Mouse (Mus musculus) limb, embryonic 11.5 days (tissue): ENCODE measurements around the gene Ankrd36. TPM values are rescaled to one million over a fixed set of nuclear protein-coding genes. Genes with fewer than 3 reads are reported as not detected.

ENCODE experiments used
- ATAC-seq: fragments of 200-750 bp; cut with Nextera tagmentation; 2 replicates; pipeline ENCODE4 v1.8.0; 2017; ENCODE audit warnings: low read depth; ENCODE audit not compliant: insufficient number of reproducible peaks, low FRiP score, low TSS enrichment
- DNase-seq: peaks from one replicate; pipeline ENCODE4 v3.0.0-alpha.2; 2015; ENCODE audit warnings: low spot score
- H3K27ac ChIP-seq: fragments of 300-500 bp; sonication (generic); replicated peaks from 2 replicates; pipeline ENCODE4 v1.5.1; 2014; ENCODE audit warnings: low read depth, mild to moderate bottlenecking, low read length
- H3K27me3 ChIP-seq: fragments of 300-500 bp; sonication (generic); 2 replicates; pipeline ENCODE4 v1.6.1; 2014; ENCODE audit warnings: mild to moderate bottlenecking, low read length, mixed read lengths; ENCODE audit not compliant: control insufficient read depth, insufficient read depth
- H3K36me3 ChIP-seq: fragments of 300-500 bp; sonication (generic); 2 replicates; pipeline ENCODE4 v1.6.1; 2014; ENCODE audit warnings: mild to moderate bottlenecking, low read length, moderate library complexity, mixed read lengths; ENCODE audit not compliant: control insufficient read depth, insufficient read depth
- H3K4me1 ChIP-seq: fragments of 300-500 bp; sonication (generic); 2 replicates; pipeline ENCODE4 v1.6.1; 2014; ENCODE audit warnings: low read length, mixed read lengths; ENCODE audit not compliant: control insufficient read depth, insufficient read depth
- H3K4me2 ChIP-seq: fragments of 300-500 bp; sonication (generic); 2 replicates; pipeline ENCODE4 v1.6.1; 2014; ENCODE audit warnings: low read depth, mild to moderate bottlenecking, moderate library complexity; ENCODE audit not compliant: severe bottlenecking
- H3K4me3 ChIP-seq: fragments of 300-500 bp; sonication (generic); 2 replicates; pipeline ENCODE4 v1.5.1; 2014; ENCODE audit warnings: low read depth, low read length
- H3K9ac ChIP-seq: fragments of 300-500 bp; sonication (generic); 2 replicates; pipeline ENCODE4 v1.6.1; 2014; ENCODE audit warnings: mild to moderate bottlenecking, low read length
- H3K9me3 ChIP-seq: fragments of 300-500 bp; sonication (generic); 2 replicates; pipeline ENCODE4 v1.6.1; 2016; ENCODE audit warnings: low read length; ENCODE audit not compliant: control insufficient read depth
- WGBS: fragments of 180-500 bp; shearing (Covaris S2); extraction: QIAGEN DNeasy Blood & Tissue Kit; methylation state at CpG from one replicate; pipeline ENCODE4 v1.1.7; 2014; 5-methylcytosine and 5-hydroxymethylcytosine counted together
- polyA plus RNA-seq: library from polyadenylated mRNA; unstranded; fragments of >200 nt; fragmentation: Nextera tagmentation; extraction: Ambion mirVana; gene quantifications from 2 replicates; pipeline ENCODE4 v1.2.1, GENCODE M21; 2014

Ankrd36 gene
- polyA plus RNA-seq, 1 experiment from 2014 or later = not detected

GRCm38 (mm10) chr11:5560273-5560672 lies 9.2 kb upstream of the Ankrd36 start:
- Histone ChIP-seq H3K9me3 (no peaks in the 10 kb centered on the region), H3K9ac (no peak overlapping the region), H3K27ac (no peak overlapping the region), H3K36me3 (no peaks in the 10 kb centered on the region), H3K27me3 (no peaks in the 10 kb centered on the region), H3K4me2 (no peak overlapping the region), H3K4me3 (no peak overlapping the region), H3K4me1 (no peaks in the 10 kb centered on the region)
- DNase-seq (no peak), ATAC-seq (no peak)
- 89% methylated on average over 3 of the region's 3 CpGs for WGBS

DNA sequence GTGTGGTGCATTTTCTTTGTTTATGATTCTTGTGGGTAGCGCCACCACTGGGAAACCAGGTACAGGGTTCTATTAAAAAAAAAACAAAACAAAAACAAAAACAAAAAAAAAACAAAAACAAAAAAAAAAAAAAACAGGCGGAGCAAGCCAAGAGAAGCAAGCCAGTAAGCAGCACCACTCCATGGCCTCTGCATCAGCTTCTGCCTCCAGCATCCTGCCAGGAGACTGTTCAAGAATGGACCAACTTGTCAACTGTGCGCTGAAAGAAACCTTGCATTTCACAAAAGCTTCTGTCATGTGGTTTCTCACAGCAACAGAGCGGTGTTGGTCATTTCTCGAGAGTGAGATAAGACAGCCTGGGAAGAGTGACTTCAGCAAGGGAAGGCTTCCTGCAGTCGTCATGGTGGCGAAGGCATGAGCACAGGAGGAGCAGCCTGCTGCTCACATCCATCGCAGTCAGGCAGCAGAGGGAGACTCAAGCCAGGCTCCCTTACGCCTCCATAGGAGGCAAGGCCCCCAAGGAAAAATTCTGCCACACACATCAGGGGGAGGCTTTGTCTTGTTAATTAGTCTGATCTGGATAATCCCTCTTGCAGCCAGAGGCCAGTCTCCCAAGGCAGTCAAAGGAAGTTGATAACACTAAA lies 6.7 kb upstream of the Ankrd36 start:
- Histone ChIP-seq H3K9me3 (no peaks in the 10 kb centered on the region), H3K9ac (no peak overlapping the region), H3K4me3 (no peak overlapping the region), H3K27ac (no peak overlapping the region), H3K27me3 (no peaks in the 10 kb centered on the region), H3K4me2 (no peak overlapping the region), H3K4me1 (no peaks in the 10 kb centered on the region), H3K36me3 (no peaks in the 10 kb centered on the region)
- WGBS = 44% methylated on average over 9 of the region's 9 CpGs
- DNase-seq = no peak
- ATAC-seq = no peak

GRCm38 (mm10) chr11:5563898-5564297 lies 5.6 kb upstream of the Ankrd36 start:
- no peak overlapping the region for H3K27ac ChIP-seq
- no peak overlapping the region for H3K9ac ChIP-seq
- H3K4me2 ChIP-seq = no peak overlapping the region
- H3K36me3 ChIP-seq = no peaks in the 10 kb centered on the region
- ATAC-seq (no peak), DNase-seq (no peak)
- H3K9me3 ChIP-seq = no peaks in the 10 kb centered on the region
- H3K4me1 ChIP-seq = no peaks in the 10 kb centered on the region
- no peak overlapping the region for H3K4me3 ChIP-seq
- WGBS = 63% methylated on average over 6 of the region's 6 CpGs
- no peaks in the 10 kb centered on the region for H3K27me3 ChIP-seq

DNA sequence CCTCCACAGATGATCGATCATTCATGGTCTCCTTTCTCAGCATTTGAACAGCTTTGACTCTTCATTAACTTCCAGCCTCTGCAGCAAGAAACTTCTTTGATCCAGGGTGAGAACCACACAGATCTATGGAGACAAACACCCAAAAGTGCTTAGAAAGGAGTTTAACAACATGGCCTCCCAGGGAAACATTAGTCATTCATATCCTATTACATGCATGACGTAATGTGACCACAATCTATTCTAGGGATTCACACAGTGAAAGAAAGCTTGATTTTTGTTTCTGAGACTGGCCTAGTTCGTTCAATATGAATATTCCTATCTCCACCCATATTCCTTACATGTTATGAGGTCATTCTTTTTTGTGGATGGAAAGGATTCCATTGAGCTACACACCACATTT lies 3.9 kb upstream of the Ankrd36 start:
- 89% methylated on average over 3 of the region's 3 CpGs for WGBS
- ATAC-seq (no peak), DNase-seq (no peak)
- no peak overlapping the region for H3K4me2 ChIP-seq
- H3K4me3 ChIP-seq = no peak overlapping the region
- H3K4me1 ChIP-seq = no peaks in the 10 kb centered on the region
- no peaks in the 10 kb centered on the region for H3K27me3 ChIP-seq
- H3K9me3 ChIP-seq = no peaks in the 10 kb centered on the region
- no peak overlapping the region for H3K27ac ChIP-seq
- no peak overlapping the region for H3K9ac ChIP-seq
- H3K36me3 ChIP-seq = no peaks in the 10 kb centered on the region

GRCm38 (mm10) chr11:5566506-5566905 lies 3.0 kb upstream of the Ankrd36 start:
- Histone ChIP-seq H3K27me3 (no peaks in the 10 kb centered on the region), H3K36me3 (no peaks in the 10 kb centered on the region), H3K4me2 (no peak overlapping the region), H3K9me3 (no peaks in the 10 kb centered on the region), H3K4me3 (no peak overlapping the region), H3K9ac (no peak overlapping the region), H3K27ac (no peak overlapping the region), H3K4me1 (no peaks in the 10 kb centered on the region)
- WGBS = 73% methylated on average over 2 of the region's 2 CpGs
- no peak for DNase-seq
- ATAC-seq = no peak

- ATAC-seq = no peak
- H3K27ac ChIP-seq = no peak overlapping the region
- WGBS = 96% methylated on average over 6 of the region's 6 CpGs
These were observed 1.8 kb upstream of the Ankrd36 start for GRCm38 (mm10) chr11:5567654-5568053.

GRCm38 (mm10) chr11:5568082-5568481 lies 1.4 kb upstream of the Ankrd36 start:
- H3K27me3 ChIP-seq = no peaks in the 10 kb centered on the region
- no peak overlapping the region for H3K4me2 ChIP-seq
- no peaks in the 10 kb centered on the region for H3K36me3 ChIP-seq
- no peak overlapping the region for H3K4me3 ChIP-seq
- H3K9me3 ChIP-seq = no peaks in the 10 kb centered on the region
- ATAC-seq (no peak), DNase-seq (no peak)
- no peaks in the 10 kb centered on the region for H3K4me1 ChIP-seq
- H3K9ac ChIP-seq = no peak overlapping the region
- 89% methylated on average over 5 of the region's 5 CpGs for WGBS
- H3K27ac ChIP-seq = no peak overlapping the region

More at GRCm38 (mm10) chr11:5567654-5568053, 1.8 kb upstream of the Ankrd36 start:
- H3K9me3 ChIP-seq = no peaks in the 10 kb centered on the region
- DNase-seq = no peak
- H3K4me2 ChIP-seq = no peak overlapping the region
- no peaks in the 10 kb centered on the region for H3K4me1 ChIP-seq
- no peaks in the 10 kb centered on the region for H3K36me3 ChIP-seq
- no peaks in the 10 kb centered on the region for H3K27me3 ChIP-seq
- H3K4me3 ChIP-seq = no peak overlapping the region
- H3K9ac ChIP-seq = no peak overlapping the region

GRCm38 (mm10) chr11:5571856-5572255 lies 2.4 kb downstream of the Ankrd36 start:
- no peak overlapping the region for H3K9ac ChIP-seq
- DNase-seq = no peak
- WGBS = 92% methylated on average over 4 of the region's 4 CpGs
- H3K9me3 ChIP-seq = no peaks in the 10 kb centered on the region
- no peak overlapping the region for H3K27ac ChIP-seq
- ATAC-seq = no peak
- no peaks in the 10 kb centered on the region for H3K4me1 ChIP-seq
- no peak overlapping the region for H3K4me2 ChIP-seq
- no peaks in the 10 kb centered on the region for H3K27me3 ChIP-seq
- no peak overlapping the region for H3K4me3 ChIP-seq
- H3K36me3 ChIP-seq = no peaks in the 10 kb centered on the region

DNA sequence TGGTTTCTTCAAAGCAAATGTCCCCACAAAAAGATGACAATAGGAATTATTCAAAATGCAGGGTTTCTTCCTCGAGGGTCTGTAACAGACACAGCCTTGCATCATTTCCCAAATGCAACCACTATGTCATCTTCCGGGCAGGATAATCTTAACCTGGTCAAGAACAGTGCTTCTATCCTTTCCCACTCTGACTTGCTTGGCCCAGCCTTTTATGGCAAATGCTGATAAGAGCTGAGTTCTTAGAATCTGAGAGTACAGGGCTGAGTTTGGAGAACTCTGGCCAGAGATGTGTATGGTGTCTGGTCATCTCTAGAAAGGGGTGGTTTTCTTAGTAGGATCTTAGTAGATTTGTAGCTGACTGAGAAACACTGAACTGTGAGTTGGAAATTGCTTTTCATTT lies 4.3 kb downstream of the Ankrd36 start:
- whole genome bisulfite sequencing = 86% methylated on average over 2 of the region's 2 CpGs
- Histone ChIP-seq H3K36me3 (no peaks in the 10 kb centered on the region), H3K9ac (no peak overlapping the region), H3K4me1 (no peaks in the 10 kb centered on the region), H3K4me3 (no peak overlapping the region), H3K9me3 (no peaks in the 10 kb centered on the region), H3K27me3 (no peaks in the 10 kb centered on the region), H3K4me2 (no peak overlapping the region), H3K27ac (no peak overlapping the region)
- ATAC-seq (no peak), DNase-seq (no peak)
